Mouse (Mus musculus): ENCODE results near the gene Sh3rf1. TPM values are rescaled to one million over a fixed set of nuclear protein-coding genes. Genes with fewer than 3 reads are reported as not detected.

Gene Sh3rf1
- total RNA-seq, 2 experiments from 2014 or later = 5.5 to 6.0 TPM

DNA sequence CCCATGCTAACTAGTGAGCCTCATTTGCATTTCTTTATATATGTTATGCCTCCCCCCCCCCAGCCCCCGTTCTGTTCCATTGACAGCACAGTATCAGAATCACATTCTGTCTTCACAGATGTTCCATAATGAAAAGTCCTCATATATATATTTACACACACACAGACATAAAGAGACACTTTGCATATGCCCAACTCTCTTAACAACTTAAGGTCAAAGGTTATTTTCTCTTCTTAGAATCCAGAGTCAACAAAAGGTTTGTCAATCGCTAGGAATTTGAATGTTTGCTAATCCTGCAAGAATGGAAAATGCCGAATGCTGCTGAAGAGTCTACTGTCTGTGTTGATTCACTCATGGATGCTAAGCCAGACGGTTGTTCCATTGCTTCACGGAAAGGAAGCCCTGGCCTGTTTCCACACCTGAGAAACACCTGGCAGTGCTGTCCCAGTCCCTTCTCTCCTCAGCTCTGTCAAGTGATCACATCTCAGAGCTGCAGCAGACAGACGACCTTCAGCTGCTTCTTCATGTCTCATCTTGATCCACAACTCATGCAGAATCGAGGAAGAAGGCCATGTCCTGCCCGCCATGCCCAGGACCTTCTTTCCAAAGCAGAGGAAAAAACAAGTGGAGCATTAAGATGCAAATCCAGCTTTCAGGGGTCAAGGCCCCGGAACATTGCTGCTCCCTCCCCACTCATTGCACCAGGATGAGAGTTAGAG is 213.1 kb downstream of the Sh3rf1 start:
- intact Hi-C loops (cut with DNase I) = no loop called here

DNA sequence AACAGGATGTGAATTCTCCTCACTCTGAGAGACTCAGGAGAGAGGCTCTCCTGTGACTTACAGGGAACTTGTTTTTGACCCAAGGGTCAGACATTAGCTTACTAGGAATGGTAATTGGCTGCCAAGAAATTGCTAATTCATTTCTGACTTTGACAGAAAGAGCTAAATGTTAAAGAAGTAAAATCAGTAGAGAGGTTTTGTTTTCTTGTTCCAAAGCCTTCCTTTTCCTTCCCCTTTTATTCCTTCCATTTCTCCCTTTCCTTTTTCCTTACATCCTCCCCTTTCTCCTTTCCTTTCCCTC is 213.6 kb downstream of the Sh3rf1 start:
- DNase-seq (ENCODE audit: low spot score) = no peak

More for the DNA sequence above, 213.1 kb downstream of the Sh3rf1 start:
- no peak for DNase-seq (ENCODE audit: low spot score)

DNA sequence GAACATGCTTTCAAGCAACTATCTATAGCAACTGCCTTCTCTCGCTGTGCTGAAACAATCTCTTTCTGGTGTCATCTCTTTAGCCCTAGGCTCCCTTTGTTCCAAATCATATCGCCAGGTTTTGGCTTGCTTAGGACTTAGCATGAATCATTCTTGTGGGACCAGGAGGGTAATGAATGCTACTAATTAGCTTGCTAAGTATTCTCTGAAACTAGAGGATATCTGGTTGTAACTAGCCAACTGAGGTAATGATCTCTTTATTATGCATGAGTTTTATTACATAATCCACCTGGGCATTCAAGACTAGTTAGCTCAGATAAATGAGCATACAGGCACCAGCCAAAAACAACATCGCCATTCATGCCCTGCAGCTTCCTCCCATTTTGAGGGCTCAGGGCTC is 219.3 kb downstream of the Sh3rf1 start:
- intact Hi-C loops (cut with DNase I) = no loop called here
- no peak for DNase-seq (ENCODE audit: low spot score)

More for the DNA sequence above, 213.6 kb downstream of the Sh3rf1 start:
- intact Hi-C loops (cut with DNase I) = no loop called here

- no peak for DNase-seq (ENCODE audit: low spot score)
- intact Hi-C loops (cut with DNase I) = no loop called here
These were observed 220.7 kb downstream of the Sh3rf1 start for GRCm38 (mm10) chr8:61444358-61444757.

Other genes with a start within 250 kb of the Sh3rf1 start
- 10 to 100 TPM; 33.0 to 34.0 TPM for gene Clcn3, start 240.6 kb upstream of the Sh3rf1 start, total RNA-seq (2021)
- 1 to 10 TPM; 7.8 to 9.0 TPM for gene Nek1, start 230.7 kb upstream of the Sh3rf1 start, total RNA-seq (2021)